Mouse (Mus musculus): ENCODE data around the gene Fkbpl. TPM values are rescaled to one million over a fixed set of nuclear protein-coding genes. Genes with fewer than 3 reads are reported as not detected.

The Fkbpl gene
- polyA plus RNA-seq, 1 experiment from 2014 or later: 17.9 TPM

DNA sequence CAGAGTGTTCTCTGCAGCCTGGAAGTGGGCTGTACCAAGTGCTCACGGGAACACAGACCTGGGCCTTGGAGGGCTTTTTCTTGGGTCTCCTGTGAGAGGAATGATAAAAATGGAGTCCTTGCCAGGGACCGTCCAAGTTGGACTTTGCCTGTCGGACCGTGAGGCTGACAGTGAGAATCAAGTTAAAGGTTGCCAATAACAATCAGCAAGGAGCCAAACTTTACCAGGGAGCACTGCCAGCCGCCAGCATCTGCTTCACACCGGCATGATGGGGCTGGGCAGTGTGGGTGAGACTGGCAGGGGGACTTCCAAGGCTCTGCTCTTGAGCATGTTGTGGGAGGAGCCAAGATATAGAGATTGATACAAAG lies 31.5 kb downstream of the Fkbpl start:
- no peak overlapping the region for H3K4me3 ChIP-seq (ENCODE audit: low read depth, low read length)
- H3K27ac ChIP-seq (ENCODE audit: low read length): no peak overlapping the region
- H3K9ac ChIP-seq (ENCODE audit: low read depth, low read length): no peak overlapping the region
- H3K4me2 ChIP-seq (ENCODE audit: low read length): no peak overlapping the region
- ATAC-seq: no peak
- peaks cover 29% of the 10 kb centered on the region for H3K27me3 ChIP-seq (ENCODE audit: control insufficient read depth, insufficient read depth, low read depth, low read length)
- H3K36me3 ChIP-seq (ENCODE audit: control insufficient read depth, insufficient read depth, low read length): no peaks in the 10 kb centered on the region
- H3K9me3 ChIP-seq (replicated peaks; ENCODE audit: control insufficient read depth, low read length, poor library complexity, severe bottlenecking): no peaks in the 10 kb centered on the region
- H3K4me1 ChIP-seq (ENCODE audit: control insufficient read depth, insufficient read depth, low read length): peaks cover 9% of the 10 kb centered on the region; the same call in 1 of the 2 replicates
- WGBS: 78% methylated on average over 6 of the region's 6 CpGs

DNA sequence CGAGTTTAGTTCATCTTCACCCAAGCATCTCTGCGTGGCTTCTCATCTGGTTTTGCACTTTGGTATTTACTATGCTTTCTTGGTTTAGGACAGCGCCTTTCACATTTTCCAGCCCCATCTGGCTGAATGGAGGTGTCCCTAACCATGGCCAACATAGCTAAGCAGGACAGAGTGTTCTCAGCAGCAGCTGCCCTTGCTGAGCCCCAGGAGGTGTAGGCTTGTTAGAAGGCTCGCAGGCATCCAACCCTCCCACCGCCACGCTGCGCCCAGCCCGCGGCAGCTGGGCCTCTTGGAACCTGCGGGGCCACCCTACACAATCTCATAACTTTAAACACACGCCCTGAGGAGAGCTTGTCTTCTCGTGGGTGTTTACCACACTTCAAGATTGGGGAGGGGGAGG lies 32.1 kb downstream of the Fkbpl start:
- Histone ChIP-seq H3K36me3 (ENCODE audit: control insufficient read depth, insufficient read depth, low read length) (no peaks in the 10 kb centered on the region), H3K9me3 (replicated peaks; ENCODE audit: control insufficient read depth, low read length, poor library complexity, severe bottlenecking) (no peaks in the 10 kb centered on the region), H3K27ac (ENCODE audit: low read length) (no peak overlapping the region), H3K9ac (ENCODE audit: low read depth, low read length) (no peak overlapping the region), H3K4me2 (ENCODE audit: low read length) (no peak overlapping the region), H3K4me3 (ENCODE audit: low read depth, low read length) (no peak overlapping the region), H3K27me3 (ENCODE audit: control insufficient read depth, insufficient read depth, low read depth, low read length) (peaks cover 23% of the 10 kb centered on the region), H3K4me1 (ENCODE audit: control insufficient read depth, insufficient read depth, low read length) (peaks cover 5% of the 10 kb centered on the region; the same call in 1 of the 2 replicates)
- no peak for ATAC-seq
- 81% methylated on average over 12 of the region's 12 CpGs for WGBS

DNA sequence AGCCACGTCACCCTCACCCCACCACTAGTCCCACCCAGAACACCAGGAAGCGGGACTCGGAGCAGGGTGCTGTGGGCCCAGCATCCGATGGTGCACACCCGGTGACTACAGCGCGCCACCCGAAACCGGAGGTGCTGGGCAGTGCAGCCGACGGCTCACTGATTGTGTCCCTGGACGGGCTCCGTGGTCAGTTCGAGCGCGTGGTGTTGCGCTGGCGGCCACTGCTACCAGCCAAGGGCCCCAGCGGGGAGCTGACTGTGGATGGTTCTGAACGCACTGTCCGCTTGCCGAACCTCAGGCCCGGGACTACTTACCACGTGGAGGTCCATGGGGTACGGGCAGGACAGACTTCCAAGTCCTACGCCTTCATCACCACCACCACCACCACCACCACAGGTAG lies 35.6 kb downstream of the Fkbpl start:
- ATAC-seq: no peak
- 86% methylated on average over 26 of the region's 26 CpGs for WGBS
- no peaks in the 10 kb centered on the region for H3K27me3 ChIP-seq (ENCODE audit: control insufficient read depth, insufficient read depth, low read depth, low read length)
- H3K4me1 ChIP-seq (ENCODE audit: control insufficient read depth, insufficient read depth, low read length): no peaks in the 10 kb centered on the region
- H3K36me3 ChIP-seq (ENCODE audit: control insufficient read depth, insufficient read depth, low read length): no peaks in the 10 kb centered on the region
- no peaks in the 10 kb centered on the region for H3K9me3 ChIP-seq (replicated peaks; ENCODE audit: control insufficient read depth, low read length, poor library complexity, severe bottlenecking)
- H3K4me3 ChIP-seq (ENCODE audit: low read depth, low read length): no peak overlapping the region
- H3K4me2 ChIP-seq (ENCODE audit: low read length): no peak overlapping the region
- no peak overlapping the region for H3K27ac ChIP-seq (ENCODE audit: low read length)
- no peak overlapping the region for H3K9ac ChIP-seq (ENCODE audit: low read depth, low read length)

DNA sequence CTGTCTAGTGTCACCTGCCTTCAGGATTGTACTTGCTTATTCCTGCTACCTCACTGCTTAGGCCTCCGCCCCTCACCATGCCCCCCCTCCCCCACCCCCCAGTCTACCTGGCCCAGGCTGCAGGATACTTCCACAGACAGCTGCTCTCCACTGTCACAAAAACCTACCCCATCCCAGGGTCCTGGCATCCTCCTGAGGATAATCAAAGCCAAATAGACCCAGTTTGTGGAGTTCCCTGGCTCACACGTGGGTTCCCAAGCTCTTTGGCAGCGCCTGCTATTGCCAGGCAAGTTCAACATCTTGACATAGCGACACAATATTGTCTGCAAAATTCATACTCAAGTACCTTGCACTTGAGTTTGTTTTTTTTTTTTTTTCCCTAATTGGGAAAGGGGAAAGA lies 36.1 kb downstream of the Fkbpl start:
- no peaks in the 10 kb centered on the region for H3K4me1 ChIP-seq (ENCODE audit: control insufficient read depth, insufficient read depth, low read length)
- no peak overlapping the region for H3K9ac ChIP-seq (ENCODE audit: low read depth, low read length)
- H3K27ac ChIP-seq (ENCODE audit: low read length): no peak overlapping the region
- no peaks in the 10 kb centered on the region for H3K9me3 ChIP-seq (replicated peaks; ENCODE audit: control insufficient read depth, low read length, poor library complexity, severe bottlenecking)
- no peak for ATAC-seq
- no peaks in the 10 kb centered on the region for H3K36me3 ChIP-seq (ENCODE audit: control insufficient read depth, insufficient read depth, low read length)
- 76% methylated on average over 4 of the region's 4 CpGs for WGBS
- H3K4me2 ChIP-seq (ENCODE audit: low read length): no peak overlapping the region
- H3K27me3 ChIP-seq (ENCODE audit: control insufficient read depth, insufficient read depth, low read depth, low read length): no peaks in the 10 kb centered on the region
- no peak overlapping the region for H3K4me3 ChIP-seq (ENCODE audit: low read depth, low read length)

DNA sequence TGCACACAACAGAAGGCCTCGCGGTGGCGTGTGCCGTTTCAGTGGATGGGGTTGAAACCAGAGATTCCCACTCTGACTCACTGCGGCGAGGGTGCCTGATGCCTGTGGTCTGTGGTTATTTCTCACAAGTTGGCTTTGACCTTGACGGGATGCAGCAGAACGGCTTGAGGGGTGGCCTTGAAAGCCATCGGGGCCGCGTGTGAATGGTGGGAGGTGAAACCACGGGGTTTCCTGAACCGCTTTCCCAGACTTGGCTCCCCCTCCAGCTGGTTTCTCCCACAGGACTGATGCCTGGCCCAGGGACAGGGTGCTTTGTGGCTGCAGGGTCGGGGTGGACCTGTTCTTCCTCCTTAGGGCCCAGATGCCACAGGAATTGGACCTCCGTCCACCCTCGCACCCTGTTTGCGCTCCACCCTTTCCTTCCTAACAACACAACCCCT lies 36.6 kb downstream of the Fkbpl start:
- no peaks in the 10 kb centered on the region for H3K9me3 ChIP-seq (replicated peaks; ENCODE audit: control insufficient read depth, low read length, poor library complexity, severe bottlenecking)
- WGBS: 81% methylated on average over 17 of the region's 17 CpGs
- H3K4me1 ChIP-seq (ENCODE audit: control insufficient read depth, insufficient read depth, low read length): no peaks in the 10 kb centered on the region
- ATAC-seq: no peak
- H3K27ac ChIP-seq (ENCODE audit: low read length): no peak overlapping the region
- no peak overlapping the region for H3K4me2 ChIP-seq (ENCODE audit: low read length)
- no peaks in the 10 kb centered on the region for H3K36me3 ChIP-seq (ENCODE audit: control insufficient read depth, insufficient read depth, low read length)
- H3K27me3 ChIP-seq (ENCODE audit: control insufficient read depth, insufficient read depth, low read depth, low read length): no peaks in the 10 kb centered on the region
- H3K9ac ChIP-seq (ENCODE audit: low read depth, low read length): no peak overlapping the region
- no peak overlapping the region for H3K4me3 ChIP-seq (ENCODE audit: low read depth, low read length)

DNA sequence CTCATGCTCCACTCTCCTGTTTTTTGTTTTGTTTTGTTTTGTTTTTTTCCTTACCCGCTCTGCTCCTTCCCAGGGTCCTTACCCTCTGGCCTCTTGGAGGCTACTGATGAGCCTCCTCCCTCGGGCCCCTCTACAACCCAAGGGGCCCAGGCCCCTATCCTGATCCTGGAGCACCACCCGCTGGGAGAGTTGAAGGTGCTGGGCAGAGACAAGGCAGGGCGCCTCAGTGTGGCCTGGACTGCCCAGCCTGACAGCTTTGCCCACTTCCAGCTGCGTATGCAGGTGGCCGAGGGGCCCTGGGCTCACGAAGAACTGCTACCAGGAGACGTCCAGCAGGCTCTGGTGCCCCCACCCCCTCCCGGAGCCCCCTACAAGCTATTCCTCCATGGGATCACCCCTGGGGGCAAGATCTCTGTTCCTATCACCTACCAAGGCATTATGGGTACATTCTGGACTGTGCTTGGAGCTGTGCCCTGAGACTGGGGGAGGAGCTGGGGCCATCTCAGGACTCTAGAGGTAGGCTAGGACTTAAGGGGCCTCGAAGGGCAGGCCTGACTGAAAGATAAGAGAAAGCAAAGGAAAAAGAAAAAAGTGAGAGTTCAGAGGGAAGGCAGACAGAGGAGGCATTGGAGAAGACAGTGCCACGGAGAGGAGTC lies 37.4 kb downstream of the Fkbpl start:
- no peak for ATAC-seq
- Histone ChIP-seq H3K27ac (ENCODE audit: low read length) (no peak overlapping the region), H3K4me3 (ENCODE audit: low read depth, low read length) (no peak overlapping the region), H3K9ac (ENCODE audit: low read depth, low read length) (no peak overlapping the region), H3K36me3 (ENCODE audit: control insufficient read depth, insufficient read depth, low read length) (no peaks in the 10 kb centered on the region), H3K4me2 (ENCODE audit: low read length) (no peak overlapping the region), H3K9me3 (replicated peaks; ENCODE audit: control insufficient read depth, low read length, poor library complexity, severe bottlenecking) (no peaks in the 10 kb centered on the region), H3K27me3 (ENCODE audit: control insufficient read depth, insufficient read depth, low read depth, low read length) (no peaks in the 10 kb centered on the region), H3K4me1 (ENCODE audit: control insufficient read depth, insufficient read depth, low read length) (no peaks in the 10 kb centered on the region)
- WGBS: 71% methylated on average over 11 of the region's 11 CpGs

DNA sequence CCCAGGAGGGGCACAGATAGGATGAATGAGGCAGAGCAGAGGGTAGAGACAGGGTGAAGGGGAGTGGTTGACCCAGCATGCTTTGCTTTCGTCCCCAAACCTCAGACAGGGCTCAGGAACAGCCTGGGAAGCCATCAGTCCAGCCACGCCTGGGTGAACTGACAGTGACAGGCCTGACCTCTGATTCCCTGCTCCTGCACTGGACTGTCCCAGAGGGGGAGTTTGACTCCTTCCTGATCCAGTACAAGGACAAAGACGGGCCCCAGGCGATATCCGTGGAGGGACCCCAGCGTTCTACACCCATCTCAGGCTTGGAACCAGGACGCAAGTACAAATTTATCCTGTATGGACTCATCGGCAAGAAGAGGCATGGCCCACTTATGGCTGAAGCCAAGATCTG lies 38.6 kb downstream of the Fkbpl start:
- no peaks in the 10 kb centered on the region for H3K27me3 ChIP-seq (ENCODE audit: control insufficient read depth, insufficient read depth, low read depth, low read length)
- no peak for ATAC-seq
- H3K36me3 ChIP-seq (ENCODE audit: control insufficient read depth, insufficient read depth, low read length): no peaks in the 10 kb centered on the region
- no peak overlapping the region for H3K27ac ChIP-seq (ENCODE audit: low read length)
- H3K9ac ChIP-seq (ENCODE audit: low read depth, low read length): no peak overlapping the region
- H3K9me3 ChIP-seq (replicated peaks; ENCODE audit: control insufficient read depth, low read length, poor library complexity, severe bottlenecking): no peaks in the 10 kb centered on the region
- no peak overlapping the region for H3K4me2 ChIP-seq (ENCODE audit: low read length)
- no peak overlapping the region for H3K4me3 ChIP-seq (ENCODE audit: low read depth, low read length)
- no peaks in the 10 kb centered on the region for H3K4me1 ChIP-seq (ENCODE audit: control insufficient read depth, insufficient read depth, low read length)
- 72% methylated on average over 8 of the region's 8 CpGs for WGBS

DNA sequence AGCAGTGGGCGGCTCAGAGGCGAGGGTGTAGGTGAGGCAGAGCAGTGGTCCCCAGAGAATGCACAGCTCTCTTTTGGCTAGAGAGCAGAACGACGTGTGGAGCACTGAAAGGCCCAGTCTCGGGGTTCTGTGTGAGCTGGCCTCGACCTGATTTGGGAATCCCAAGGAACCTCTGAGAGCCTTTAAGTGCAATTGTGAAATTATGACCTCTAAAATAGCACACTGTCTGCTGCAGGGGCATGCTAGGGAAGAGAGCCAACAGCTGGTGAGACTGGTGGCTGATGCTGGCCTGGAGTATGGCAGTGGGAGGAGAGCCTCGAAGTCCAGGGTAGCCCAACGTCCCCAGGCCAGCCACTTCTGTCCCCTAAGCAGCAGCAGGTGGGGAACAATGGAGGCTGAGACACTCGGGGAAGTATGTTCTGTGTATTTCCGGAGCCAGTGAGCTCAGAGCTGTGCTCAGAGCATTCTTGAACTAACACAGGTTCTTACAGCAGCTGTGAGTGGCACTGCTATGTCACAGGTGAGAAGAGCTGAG lies 39.2 kb downstream of the Fkbpl start:
- no peak overlapping the region for H3K4me3 ChIP-seq (ENCODE audit: low read depth, low read length)
- no peaks in the 10 kb centered on the region for H3K36me3 ChIP-seq (ENCODE audit: control insufficient read depth, insufficient read depth, low read length)
- H3K4me1 ChIP-seq (ENCODE audit: control insufficient read depth, insufficient read depth, low read length): no peaks in the 10 kb centered on the region
- ATAC-seq: no peak
- no peaks in the 10 kb centered on the region for H3K27me3 ChIP-seq (ENCODE audit: control insufficient read depth, insufficient read depth, low read depth, low read length)
- H3K4me2 ChIP-seq (ENCODE audit: low read length): no peak overlapping the region
- no peak overlapping the region for H3K9ac ChIP-seq (ENCODE audit: low read depth, low read length)
- WGBS: 68% methylated on average over 10 of the region's 10 CpGs
- H3K9me3 ChIP-seq (replicated peaks; ENCODE audit: control insufficient read depth, low read length, poor library complexity, severe bottlenecking): no peaks in the 10 kb centered on the region
- H3K27ac ChIP-seq (ENCODE audit: low read length): no peak overlapping the region

DNA sequence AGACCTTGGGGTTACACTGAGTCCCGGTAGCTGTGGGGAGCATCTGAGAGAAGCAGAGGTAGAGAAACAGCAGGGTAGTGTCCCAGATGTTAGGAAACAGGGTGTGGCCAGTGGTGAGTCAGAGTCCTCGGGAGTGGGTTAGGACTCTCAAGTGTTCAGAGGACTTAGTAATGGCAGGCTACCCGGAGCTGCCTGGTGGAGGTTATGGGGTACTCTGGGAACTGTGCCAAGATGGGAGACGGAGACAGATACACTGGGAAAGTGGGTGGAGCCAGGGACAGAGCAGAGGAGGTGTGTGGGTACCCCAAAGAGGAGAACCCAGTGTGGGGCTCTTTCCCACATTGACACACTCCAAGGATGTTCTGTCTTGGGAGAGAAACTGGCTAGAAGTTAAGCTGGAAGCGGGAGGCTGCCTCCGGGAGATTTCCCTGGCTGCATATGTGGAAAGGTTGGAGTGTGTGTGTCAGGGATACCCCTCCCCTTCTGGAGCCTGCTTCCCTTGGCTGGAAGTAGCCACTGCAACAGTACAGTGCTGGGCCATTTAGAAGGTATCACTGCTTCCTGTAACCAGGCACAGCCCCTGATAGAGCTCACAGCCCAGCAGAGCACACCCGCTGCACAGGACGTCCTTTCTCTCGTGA lies 39.8 kb downstream of the Fkbpl start:
- 74% methylated on average over 9 of the region's 9 CpGs for WGBS
- Histone ChIP-seq H3K27me3 (ENCODE audit: control insufficient read depth, insufficient read depth, low read depth, low read length) (no peaks in the 10 kb centered on the region), H3K4me3 (ENCODE audit: low read depth, low read length) (no peak overlapping the region), H3K27ac (ENCODE audit: low read length) (no peak overlapping the region), H3K36me3 (ENCODE audit: control insufficient read depth, insufficient read depth, low read length) (no peaks in the 10 kb centered on the region), H3K9ac (ENCODE audit: low read depth, low read length) (no peak overlapping the region), H3K9me3 (replicated peaks; ENCODE audit: control insufficient read depth, low read length, poor library complexity, severe bottlenecking) (no peaks in the 10 kb centered on the region), H3K4me2 (ENCODE audit: low read length) (no peak overlapping the region), H3K4me1 (ENCODE audit: control insufficient read depth, insufficient read depth, low read length) (no peaks in the 10 kb centered on the region)
- no peak for ATAC-seq

Data from midbrain, embryonic 16.5 days (tissue).